Mouse (Mus musculus) ES-CJ7 (cell line): ENCODE data around the gene Ash1l.

Experiments used
- DNase-seq: peaks from one replicate; pipeline ENCODE4 v3.0.0; 2011; ENCODE audit warnings: low read depth, low spot score

Gene Ash1l

DNA sequence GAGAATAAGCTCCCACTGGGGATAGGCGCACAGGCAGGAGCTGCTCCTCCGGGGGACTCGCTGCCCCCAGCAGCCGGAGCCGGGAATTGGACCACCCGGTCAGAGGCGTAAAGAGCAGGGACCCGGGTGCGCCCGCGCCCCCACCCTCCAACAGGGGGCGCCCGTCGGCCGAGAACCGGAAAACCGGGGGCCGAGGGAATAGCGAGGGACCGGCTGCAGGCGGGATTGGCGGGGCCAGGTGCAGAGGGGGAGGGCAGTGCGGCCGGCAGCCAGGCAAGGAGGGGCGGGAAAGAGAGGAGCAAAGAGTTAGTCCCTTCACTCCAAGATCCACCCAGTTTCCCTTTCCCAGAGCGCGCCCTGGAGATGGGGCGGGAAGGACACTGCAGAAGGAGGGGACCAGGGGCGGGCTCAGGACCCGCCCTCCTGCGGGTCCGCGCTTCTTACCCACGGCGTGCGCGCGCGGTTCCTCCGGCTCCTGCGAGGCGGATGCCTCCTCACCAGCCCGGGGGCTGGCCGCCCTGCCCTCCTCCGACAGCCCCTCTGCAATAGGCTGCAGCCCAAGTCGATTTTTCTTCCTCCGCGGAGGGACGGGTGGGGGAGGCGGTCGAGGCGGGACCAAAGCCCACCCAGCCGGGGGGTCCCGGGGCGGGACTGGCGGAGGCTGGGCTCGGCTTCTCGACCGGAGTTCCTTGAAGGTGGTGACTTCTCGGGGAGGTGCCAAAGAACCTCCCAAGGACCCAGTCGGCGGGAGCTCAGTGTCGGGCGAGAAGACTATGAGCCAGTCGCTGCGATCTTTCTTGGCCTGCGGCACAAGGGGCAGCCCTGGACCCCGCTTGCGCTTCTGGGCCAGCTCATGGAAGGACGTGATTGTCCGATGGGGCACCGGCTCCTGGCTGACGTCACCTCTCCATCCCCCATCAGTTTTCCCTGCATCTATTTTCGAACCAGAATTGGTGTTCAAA lies 140.6 kb downstream of the Ash1l start:
- DNase-seq: peak; percentile 84

- no peak for DNase-seq
Measured at GRCm38 (mm10) chr3:89091811-89092508, 141.5 kb downstream of the Ash1l start.

GRCm38 (mm10) chr3:89092509-89093090 lies 142.2 kb downstream of the Ash1l start:
- DNase-seq: no peak

GRCm38 (mm10) chr3:89093175-89093574 lies 142.8 kb downstream of the Ash1l start, which contains the start of gene Rusc1:
Gene Rusc1, minus strand, starts transcription at chr3:89093311.
- peak; percentile 89 for DNase-seq

DNA sequence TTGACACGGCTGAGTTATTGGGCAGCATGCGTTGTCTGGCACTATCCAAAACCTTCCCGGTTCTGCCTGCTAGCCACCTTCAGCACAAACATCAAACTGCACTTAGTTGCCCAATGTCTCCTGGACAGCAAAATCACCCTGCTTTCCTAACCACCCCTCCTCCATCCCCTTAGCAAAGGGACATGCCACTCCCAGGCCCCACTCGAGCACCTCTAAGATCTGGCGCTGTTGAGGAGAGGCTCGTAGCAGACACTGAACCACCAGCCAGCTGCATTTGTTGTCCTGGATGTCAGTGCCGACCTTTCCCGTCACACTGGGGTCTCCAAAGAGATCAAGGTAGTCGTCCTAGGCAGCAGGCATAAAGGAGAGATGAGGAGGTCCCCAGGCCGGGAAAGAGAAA lies 143.6 kb downstream of the Ash1l start:
- no peak for DNase-seq

DNA sequence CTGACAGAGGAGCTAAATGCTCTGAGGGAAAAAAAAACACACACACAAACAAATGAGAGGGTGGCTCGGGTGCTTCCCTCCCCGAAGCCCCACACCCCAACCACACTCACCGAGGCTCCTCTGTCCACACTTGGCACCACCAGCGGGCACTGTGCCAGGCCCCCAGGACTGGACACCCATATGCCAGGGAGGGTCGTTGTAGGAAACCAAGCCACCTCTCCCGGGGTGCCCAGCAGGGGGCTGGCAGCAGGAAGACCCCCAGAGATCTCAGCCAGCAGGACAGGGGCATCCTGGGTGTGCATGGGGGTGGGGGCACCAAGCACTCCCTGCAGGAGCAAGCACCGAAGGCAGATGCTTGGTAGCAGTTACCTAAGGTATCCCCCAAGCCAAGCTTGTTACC lies 150.4 kb downstream of the Ash1l start, which contains the start of gene Gm43738:
Gm43738 (minus strand) TSS at position 289 of the 400 bp plus-strand sequence.
- no peak for DNase-seq

- DNase-seq: no peak
Measured at GRCm38 (mm10) chr3:89101459-89101811, 151.0 kb downstream of the Ash1l start.

GRCm38 (mm10) chr3:89101812-89102494 lies 151.5 kb downstream of the Ash1l start, which contains the start of gene Fdps:
Gene Fdps, minus strand, starts transcription at chr3:89101959.
- peak; percentile 100 for DNase-seq

DNA sequence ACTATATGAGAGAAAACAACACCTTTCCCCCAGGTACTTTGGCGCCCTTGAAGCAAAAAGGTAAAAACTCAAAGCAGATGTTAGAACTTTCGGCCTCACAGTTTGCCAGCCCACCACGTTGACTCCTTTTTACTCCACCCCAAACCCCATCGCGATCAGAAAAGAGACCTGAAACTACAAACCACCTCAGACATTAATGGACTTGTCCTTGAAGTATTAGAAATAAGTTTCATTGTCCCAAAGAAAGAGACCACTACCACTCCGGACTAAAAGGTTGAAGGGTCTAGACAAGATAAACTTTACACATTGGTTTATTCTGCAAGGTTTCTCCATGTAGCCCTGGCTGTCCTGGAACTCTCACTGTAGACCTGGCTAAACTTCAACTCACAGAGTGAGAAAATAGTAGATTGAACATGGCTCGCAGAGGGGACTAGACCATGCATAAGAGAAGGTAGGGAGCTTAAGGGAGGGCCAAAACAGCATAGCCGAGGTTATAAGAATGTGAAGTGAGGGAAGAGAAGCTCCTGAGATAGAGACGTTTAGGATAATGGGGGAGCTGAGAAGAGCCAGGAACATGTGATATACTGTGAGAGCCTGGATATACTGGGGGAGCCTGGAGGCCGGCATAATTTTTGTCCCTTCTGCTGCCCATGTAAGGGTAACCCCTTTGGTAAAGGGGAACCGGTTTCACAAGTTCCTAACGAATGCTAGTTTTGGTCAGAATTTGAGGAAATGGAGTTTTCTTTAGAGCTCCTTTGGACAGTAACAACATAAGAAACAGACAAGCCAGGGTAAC lies 152.3 kb downstream of the Ash1l start:
- DNase-seq: no peak

GRCm38 (mm10) chr3:89103291-89103595 lies 152.8 kb downstream of the Ash1l start:
- DNase-seq: no peak

DNA sequence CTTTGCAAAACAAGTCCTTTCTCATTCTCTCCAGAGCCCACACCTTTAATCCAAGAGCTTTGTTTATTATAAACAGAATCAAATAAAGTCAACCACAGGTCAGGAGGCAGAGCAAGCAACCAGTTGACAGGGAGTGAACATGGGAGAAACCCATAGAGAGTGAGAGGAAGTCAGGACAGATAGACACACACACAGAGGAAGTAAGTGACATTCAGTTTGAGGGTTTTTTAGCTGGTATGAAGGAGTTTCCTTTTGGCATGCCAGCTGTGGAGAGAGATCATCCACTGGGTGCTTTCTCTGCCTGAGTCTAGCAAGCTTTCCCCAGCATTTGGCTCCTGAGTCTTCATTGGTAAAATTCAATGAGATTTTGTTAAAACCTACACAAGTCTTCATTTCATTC lies 156.5 kb downstream of the Ash1l start:
- DNase-seq: no peak

GRCm38 (mm10) chr3:89107545-89107944 lies 157.1 kb downstream of the Ash1l start:
- DNase-seq: no peak

GRCm38 (mm10) chr3:89108146-89108545 lies 157.7 kb downstream of the Ash1l start:
- no peak for DNase-seq

- DNase-seq: no peak
Measured at GRCm38 (mm10) chr3:89113058-89113457, 162.6 kb downstream of the Ash1l start.

GRCm38 (mm10) chr3:89115522-89115921 lies 165.1 kb downstream of the Ash1l start:
- peak; percentile 87 for DNase-seq

GRCm38 (mm10) chr3:89123313-89123712 lies 172.9 kb downstream of the Ash1l start:
- no peak for DNase-seq

DNA sequence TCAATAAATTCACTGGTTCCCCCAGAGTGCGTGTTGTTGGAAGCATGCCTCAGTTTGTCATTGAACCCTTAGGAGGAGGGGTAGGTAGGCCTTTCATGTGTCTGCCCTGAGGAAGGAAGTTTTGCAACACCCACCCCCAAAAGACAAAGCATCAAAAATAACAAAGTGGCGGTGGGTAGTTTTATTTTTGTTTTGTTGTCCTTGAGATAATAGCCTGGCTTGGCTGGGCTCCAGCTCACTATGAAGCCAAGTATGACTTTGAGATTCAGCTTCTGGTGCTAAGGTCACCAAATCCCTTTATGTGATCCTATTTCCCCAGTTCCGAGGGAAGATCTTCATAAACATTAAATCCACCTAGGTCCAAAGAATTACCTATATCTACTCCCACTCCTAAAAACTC lies 173.8 kb downstream of the Ash1l start:
- DNase-seq: no peak

DNA sequence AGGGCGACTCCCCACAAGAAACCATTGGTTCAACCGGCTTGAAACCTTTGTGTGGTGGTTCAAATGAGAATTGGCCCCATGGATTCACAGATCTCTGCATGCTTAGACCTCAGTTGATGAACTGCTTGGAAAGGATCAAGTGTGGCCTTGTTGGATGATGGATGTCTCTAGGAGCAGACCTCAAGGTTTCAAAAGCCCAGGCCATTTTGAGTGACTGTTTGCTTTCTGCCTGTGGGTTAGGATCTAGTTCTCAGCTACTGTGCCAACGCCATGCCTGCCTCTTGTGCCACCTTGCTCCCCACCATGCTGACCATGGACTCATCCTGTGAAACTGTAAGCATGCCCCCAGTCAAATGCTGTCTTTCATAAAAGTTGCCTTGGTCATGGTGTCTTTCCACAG lies 175.6 kb downstream of the Ash1l start:
- no peak for DNase-seq
